Mouse (Mus musculus): ENCODE data around the gene Fbxl3.

DNA sequence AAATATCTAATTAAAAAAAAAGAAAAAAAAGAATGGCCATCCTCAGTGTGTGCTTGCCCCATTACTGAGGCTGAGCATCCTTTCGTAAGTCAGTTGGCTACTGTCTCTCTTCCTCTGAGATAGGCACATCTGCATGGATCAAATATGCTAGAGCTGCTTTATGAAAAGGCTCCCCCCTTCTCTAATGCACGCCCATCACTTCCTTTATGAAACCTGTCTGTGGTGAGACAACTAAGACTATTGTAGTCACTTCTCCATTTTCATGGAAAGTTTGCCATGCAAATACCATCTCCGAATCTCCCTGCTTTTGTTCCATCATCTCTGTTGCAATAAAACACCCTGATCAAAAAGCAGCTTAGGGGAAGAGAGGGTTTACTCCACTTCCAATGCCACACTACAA is 62.4 kb downstream of the Fbxl3 start:
- TF ChIP-seq POLR2A (IDR thresholded peaks at IDR 0.05; ENCODE audit: insufficient read length, low read depth) (no peak), TCF12 (IDR thresholded peaks at IDR 0.05; ENCODE audit: insufficient read depth, poor library complexity, severe bottlenecking) (no peak)

All from myocyte (in vitro differentiated cells).